Mouse (Mus musculus) olfactory bulb, adult 2 months (tissue): Measurements from ENCODE around the gene Cd38.

Experiments used
- CTCF ChIP-seq: fragments of 200-500 bp; IDR thresholded peaks from 2 replicates; pipeline ENCODE4 v1.5.1; 2012; ENCODE audit warnings: low read depth, mild to moderate bottlenecking, low read length, moderate library complexity; ENCODE audit not compliant: insufficient read depth
- POLR2A ChIP-seq: fragments of 200-500 bp; IDR thresholded peaks from 2 replicates; pipeline ENCODE4 v1.6.1; 2012; ENCODE audit warnings: mild to moderate bottlenecking, low read depth, low read length, moderate library complexity; ENCODE audit not compliant: insufficient read depth

GRCm38 (mm10) chr5:43860096-43860495, 8.3 kb upstream of the Cd38 start:
- no peak for TF ChIP-seq CTCF
- no peak for TF ChIP-seq POLR2A
